Mouse (Mus musculus): ENCODE data around the gene Fam102a.

DNA sequence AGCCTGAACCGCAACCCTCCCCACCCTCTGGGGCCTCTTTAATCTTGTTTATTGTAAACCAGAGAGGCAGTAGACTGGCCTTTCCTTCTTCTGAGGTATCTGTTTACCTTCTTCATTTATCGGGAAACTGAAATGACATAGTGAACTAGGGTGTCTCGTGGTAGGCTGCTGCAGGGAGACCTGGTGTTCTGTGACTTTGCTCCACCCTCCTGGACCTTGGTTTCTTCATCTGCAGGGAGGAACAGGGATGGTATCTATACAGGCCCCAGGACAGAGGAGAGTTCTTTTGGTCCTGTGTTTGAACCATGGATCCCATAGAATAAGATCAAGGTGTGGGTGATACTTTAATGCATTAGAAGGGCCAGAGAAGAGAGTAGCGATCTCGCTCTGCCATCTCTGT lies 16.1 kb downstream of the Fam102a start:
- TF ChIP-seq CTCF (IDR thresholded peaks at IDR 0.05; ENCODE audit: borderline replicate concordance, insufficient read depth, low read depth, low read length) (no peak), POLR2A (IDR thresholded peaks at IDR 0.05; ENCODE audit: borderline replicate concordance, insufficient read depth, low read length) (no peak)
